Mouse (Mus musculus): ENCODE measurements around the gene Prm2.

The Prm2 gene

DNA sequence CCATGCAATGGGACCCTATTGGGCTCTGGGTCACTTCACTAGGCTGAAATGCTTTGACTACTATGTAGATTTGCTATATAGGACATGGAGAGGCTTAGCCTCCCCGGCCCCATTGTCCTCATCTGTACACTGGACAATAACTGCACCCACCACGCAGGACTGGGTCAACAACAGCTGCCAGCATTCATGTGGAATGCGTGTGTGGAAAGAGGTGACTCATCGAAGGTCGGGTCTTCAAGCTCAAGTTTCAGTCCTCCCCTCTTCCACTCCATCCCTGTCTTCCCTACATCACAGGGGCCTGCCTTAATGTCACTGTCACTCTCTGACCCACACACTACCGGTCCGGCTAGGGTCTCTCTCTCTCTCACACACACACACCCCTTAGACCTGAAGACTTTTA lies 19.6 kb downstream of the Prm2 start:
- DNase-seq (ENCODE audit: low spot score in 2 of 2): no peak

DNA sequence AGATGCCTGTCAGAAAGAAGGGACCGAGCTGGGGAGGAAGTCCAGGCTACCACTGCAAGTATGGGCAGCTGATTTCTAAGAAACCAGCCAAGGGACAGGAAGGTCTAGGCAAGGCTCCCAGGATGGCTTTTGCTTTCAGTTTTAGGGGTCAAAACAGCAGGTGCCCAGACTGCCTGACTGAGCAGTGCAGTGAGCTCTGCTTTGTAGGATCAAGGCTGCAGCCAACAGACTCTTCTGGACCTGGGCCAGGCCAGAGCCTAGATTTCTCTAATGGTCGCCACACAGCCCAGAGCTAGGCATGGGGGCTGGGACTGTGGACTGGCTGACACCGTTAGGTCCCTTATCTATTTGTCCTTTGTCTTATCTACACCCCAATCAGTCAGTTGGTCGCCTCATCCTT lies 21.2 kb downstream of the Prm2 start:
- DNase-seq (ENCODE audit: low spot score in 2 of 2): no peak

DNA sequence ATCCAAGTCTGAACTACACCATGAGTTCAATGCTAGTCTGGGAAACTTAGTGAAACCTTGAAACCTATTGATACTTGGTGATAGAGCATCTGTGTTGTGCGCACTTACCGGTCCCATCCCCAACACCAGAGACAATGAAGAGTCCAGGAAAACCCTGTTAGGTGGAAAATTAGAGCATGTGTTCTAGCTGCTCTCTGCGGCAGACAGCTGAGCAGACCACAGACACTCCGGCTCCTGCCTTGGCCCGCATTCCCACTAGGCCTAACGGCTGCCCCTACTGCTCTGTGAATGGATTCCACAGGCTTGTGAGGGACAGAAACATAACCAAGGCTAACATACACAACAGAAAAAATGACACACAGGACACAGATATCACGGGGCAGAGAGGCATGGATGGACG lies 22.4 kb downstream of the Prm2 start:
- no peak for DNase-seq (ENCODE audit: low spot score in 2 of 2)

DNA sequence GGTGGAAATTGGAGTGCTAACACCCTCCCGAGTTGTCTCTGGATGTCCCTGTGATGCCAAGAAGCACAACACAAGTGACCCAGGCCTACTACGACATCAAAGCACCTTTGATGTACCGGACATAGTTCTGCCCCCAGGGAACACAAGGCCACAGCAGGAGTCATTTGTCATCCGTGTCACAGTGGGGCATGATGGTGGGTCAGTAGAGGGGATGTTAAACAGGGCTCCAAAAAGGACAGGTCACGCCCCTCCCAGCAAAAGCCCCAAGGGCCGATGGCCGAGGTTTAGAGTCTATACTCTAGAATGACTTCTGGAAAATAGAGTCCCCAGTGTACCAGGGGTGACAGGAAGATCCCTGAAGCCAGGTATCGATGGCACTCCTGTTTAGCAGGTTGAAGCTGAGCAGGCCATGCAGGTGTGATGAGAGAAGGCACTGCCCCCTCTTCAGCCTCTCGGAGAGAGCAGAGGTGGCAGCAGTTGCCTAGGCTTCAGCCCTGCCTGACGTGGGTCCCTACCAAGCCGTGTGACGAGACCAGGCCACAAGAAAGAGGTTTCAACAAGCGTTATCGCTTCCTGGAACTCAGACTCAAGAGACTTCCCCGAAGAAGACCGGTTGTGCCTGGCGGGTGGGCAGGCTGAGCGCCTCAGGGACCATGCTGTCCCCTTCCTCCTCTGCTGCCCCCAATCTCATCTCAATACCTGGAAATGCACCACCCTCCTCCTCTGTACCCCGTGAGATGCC lies 24.0 kb downstream of the Prm2 start:
- DNase-seq (ENCODE audit: low spot score in 2 of 2): no peak

DNA sequence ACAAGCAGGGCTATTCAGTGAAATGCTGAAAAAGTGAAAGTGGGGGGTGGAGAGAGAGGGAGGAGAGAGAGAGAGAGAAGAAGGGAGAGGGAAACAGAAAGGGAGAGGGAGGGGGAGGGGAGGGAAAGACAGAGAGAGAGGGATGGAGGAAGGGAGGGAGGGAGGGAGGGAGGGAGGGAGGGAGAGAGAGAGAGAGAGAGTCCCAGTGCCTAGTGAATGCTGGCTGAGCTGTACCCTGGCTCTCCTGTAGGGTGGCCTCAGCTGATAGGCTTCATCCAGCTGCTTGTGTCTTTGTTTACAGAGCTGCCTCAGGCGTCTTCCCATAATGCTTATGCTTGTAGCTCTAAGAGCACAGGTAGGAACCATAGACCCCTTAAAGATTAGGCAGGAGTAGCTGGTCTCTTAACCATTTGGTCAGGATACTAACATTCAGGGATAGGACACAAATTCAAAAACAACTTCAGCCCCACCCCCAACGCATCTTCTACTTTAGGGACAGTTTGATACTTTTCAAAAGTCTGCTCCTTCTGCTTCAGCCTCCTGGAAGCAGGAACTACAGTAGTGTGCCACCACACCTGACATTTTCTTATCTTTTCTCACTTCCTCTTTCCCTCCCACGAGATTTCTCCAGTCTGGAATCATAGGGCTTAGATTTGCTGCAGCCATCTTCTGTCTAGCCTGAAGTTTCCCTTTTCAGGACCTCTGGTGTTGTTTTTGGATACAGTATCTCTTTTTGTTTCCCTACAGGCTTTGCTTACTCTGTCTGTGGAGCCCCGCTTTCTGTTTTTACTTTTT lies 25.2 kb downstream of the Prm2 start:
- DNase-seq (ENCODE audit: low spot score in 2 of 2): no peak

DNA sequence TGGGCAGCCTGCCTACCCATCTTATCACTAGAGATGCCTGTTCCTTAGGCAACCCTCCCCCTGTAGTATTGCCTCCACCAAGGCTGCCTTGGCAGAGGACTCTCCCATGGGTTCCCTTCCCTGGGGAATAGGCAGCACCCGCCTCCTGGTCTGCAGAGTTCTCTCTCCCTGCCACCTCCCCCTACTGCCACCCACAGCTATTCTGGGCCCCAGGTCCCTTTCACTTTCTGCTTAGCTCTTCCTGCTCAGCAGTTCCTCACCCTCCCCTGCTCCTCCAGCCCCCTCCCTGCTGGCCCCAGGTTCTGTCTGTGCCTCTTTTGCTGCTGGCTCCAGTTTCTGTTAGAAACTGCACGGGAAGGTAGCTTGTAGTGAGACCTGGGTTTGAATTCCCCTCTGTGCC lies 26.3 kb downstream of the Prm2 start:
- DNase-seq (ENCODE audit: low spot score in 2 of 2): no peak

DNA sequence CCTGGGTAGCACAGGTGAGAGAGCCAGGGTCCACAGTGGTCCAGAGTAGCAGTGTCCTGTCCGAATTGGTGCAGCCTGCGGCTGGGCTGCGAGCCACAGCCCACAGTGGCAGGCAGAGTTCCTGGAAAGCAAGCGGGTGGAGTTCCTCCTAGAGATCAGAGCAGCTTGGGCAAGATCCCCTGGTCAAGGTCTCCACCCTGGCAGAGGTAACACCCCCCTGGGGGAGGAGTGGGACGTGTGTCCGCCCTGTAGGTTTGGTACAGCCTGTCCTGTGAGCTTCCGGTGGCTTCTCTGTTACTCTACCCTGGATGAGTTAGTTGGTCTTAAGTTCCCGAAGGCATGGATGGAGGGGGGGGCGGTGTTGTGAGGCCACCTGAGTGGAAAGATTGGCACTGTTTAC lies 27.1 kb downstream of the Prm2 start:
- DNase-seq (ENCODE audit: low spot score in 2 of 2): no peak

DNA sequence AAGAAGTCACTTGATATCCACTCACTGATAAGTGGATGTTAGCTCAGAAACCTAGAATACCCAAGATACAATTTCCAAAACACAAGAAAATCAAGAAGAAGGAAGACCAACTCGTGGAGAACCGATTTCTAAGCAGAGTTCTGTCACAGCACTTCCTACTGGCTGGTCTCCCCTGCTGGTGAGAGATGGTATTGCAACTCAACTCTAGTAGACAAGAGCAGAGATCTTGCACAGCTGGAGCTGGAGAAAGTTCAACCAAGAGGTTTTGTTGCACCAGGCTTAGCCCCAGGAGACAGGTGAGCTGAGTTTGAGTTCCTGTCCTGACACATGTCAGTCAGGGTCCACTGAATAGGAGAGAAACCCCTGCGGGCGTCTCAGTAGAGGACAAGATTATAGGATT lies 28.8 kb downstream of the Prm2 start:
- peak in 1 of 2 experiments; percentile 67 for DNase-seq (ENCODE audit: low spot score in 2 of 2)

DNA sequence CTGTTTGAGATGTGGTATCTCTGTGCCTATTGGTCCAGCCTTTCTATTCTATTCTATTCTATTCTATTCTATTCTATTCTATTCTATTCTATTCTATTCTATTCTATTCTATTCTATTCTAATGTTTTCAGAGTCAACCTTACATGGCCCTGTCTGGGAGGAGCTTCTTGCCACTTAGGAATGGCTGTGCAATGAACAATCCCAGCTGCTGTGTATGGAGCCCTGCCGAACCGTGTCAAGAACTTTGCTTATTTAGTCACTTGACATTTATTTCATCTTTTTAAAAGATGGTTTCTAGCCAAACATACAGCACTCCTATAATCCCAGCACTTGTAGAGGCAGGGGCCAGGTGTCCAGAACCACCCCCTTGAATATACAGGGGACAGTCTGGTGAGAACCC lies 31.6 kb downstream of the Prm2 start:
- no peak for DNase-seq (ENCODE audit: low spot score in 2 of 2)

DNA sequence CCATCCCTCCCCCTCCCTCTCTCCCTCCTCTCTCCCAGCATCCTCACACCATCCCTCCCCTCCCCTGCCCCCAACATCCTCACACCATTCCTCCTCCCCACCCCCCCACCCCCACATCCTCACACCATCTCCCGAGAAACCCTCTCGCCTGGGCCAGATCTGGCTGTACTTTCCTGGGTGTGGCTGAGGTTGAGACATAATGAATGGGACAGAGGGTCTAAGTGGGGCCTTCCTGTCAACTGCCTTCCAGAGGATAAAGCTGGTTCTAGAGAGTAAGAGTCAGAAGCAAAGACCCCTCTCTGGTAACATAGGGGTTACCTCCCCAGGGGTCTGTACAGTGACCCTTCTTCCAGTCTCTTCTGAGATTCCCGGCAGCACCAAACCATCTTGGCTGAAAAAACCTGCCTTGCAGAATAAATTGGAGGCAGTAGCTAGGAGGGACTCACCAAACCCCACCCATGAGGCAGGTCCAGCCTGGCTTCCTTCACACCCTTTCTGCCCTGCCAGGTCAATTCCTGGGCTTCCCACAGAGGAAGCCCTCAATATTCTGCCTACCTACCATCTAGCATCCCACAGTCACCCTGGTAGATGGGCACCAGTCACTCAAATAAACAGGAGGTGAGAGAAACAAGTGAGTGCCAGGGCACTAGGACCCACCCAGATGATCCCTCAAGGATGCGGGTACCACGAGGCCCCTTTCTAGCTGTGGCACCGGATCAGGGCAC lies 32.2 kb downstream of the Prm2 start:
- DNase-seq (ENCODE audit: low spot score in 2 of 2): no peak

DNA sequence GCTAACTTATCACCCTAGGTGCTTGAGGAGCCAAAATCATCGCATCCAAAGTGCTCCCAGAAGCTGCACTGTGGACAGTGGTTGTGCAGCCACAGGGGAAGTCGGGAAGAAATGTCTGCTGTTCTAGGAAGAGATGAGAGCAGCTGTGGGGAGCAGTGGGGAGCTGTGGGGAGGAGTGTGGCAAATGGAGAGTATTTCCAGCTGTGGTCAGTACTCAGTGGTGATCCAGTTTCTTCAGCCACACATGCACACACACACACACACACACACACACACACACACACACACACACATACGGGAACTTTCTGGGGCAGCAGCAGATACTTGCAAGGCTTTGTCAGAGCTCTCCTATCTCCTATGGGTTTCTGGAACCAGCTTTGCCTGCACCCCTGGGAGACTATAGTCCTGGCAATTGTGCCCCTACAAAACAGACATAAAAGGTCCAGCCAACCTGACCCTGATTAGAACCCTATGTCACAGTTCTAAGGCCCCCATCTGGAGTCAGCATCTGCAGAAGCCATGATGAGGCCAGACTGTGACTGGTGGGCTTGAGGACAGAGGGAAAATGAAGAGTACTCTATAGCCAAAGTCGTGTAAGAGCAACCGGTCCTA lies 33.3 kb downstream of the Prm2 start:
- no peak for DNase-seq (ENCODE audit: low spot score in 2 of 2)

DNA sequence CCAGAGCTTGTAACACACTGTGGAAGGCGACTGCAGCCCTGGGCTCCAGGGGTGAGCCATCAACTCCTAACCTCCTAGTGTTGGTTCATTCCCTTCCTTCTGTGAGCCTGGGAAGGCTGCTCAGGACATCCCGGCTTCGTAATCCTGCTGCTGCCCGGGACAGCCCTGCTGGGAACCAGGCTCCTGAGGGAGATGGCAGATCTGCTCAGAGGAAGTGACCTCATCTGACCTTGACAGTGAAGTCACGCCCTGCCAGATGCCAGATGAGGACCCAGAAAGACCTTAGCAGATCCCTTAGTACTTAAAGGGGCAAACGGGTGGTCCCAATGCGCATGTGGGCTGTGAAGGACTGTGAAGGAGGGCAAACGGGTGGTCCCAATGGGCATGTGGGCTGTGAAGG lies 34.8 kb downstream of the Prm2 start:
- no peak for DNase-seq (ENCODE audit: low spot score in 2 of 2)

DNA sequence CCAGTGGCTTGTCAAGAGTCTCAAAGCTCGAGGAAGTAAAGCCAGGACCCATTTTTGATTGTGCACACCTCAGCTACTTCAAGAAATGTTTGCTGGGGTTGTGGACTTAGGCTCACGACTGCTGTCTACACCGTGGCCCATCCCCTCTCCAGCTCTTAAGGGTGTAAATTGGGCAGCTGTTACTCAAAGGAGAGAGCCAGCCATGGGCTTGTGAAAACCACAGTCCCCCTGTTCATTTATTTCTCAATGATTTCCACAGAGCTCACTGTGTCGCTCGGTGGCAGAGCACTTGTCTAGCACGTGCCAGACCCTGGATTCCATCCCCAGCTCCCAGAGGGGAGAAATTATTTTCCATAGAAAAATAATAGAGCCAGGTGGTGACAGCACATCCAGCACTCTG lies 39.8 kb downstream of the Prm2 start:
- DNase-seq (ENCODE audit: low spot score in 2 of 2): no peak

DNA sequence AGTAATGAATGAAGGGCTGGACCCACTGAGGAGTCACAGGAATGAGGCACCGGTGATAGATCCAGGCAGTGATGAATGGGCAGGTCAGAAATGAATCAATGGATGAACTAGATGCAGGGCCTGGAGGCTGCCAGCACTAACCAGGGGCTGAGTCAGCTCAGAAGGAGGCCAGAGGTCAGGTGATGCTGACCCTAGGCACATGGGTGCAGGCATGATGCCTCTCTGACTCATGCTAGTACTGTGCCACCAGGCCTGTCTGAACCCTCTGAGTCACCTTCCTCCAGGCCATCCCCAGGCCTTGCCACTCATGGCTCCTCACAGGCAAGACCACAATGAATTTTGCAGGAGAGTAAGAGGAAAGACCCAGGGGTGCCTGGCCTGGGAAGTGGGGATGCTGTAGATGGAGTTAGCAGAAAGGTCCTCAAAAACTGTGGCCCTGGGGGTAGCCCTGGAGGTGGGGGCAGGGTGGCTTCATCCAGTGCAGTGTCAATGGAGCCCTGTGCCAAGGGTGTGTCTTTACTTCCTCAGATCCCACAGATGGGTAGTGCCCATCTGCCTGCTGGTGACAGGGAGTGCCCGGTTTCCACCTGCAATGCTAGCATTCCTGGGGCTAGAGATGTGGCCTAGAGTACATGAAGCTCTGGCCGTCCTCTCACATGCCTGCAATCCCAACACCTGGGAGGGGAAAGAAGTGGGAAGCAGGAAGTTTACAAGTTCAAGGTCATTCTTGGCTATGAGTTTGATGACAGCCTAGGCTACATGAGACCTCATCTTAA lies 41.2 kb downstream of the Prm2 start:
- DNase-seq (ENCODE audit: low spot score in 2 of 2): no peak

DNA sequence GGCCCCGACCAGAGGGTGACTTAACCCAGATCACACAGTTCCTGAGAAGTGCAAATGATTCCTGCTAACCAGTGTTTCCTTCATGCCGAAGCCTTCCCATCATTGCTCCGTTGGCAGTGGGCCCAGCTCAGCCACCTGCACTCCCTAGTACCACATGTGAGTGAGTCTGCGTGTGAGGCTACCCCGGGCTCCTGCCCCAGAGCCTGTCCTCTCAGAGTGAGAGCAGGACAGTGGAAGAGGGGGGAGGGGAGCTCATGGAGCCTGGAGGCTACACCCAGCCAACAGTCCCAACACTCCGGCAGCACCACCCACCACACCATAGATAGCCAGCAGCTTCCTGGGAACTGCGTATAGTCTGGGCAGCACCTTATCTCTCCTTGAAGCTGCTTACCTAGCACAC lies 46.1 kb downstream of the Prm2 start:
- peak in 1 of 2 experiments; percentile 54 for DNase-seq (ENCODE audit: low spot score in 2 of 2)

DNA sequence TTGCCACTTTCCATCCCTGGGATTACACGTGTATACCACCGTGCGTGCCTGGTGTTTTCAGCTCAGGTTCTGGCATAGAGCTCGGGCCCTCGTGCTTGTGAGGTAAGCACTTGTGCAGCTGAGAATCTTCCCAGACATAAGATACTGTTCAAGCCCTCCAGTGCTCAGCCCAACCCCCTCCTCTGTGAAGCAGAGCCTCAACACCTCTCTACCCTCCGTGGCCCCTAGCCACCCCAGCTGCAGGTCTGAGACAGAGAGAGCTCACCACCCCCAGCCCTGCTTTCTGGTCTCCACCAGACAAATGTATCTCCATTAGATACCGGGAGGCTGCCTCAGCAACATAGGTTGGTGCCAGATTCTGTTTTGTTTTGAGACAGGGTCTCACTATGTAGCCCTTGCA lies 46.7 kb downstream of the Prm2 start:
- DNase-seq (ENCODE audit: low spot score in 2 of 2): no peak
